Mouse (Mus musculus) left cerebral cortex, adult 6 months (tissue): ENCODE results near the gene Gm49366. TPM values are rescaled to one million over a fixed set of nuclear protein-coding genes. Genes with fewer than 3 reads are reported as not detected.

ENCODE experiments used
- long read RNA-seq, 2 experiments: library from polyadenylated mRNA; unstranded; transcript quantifications; one replicate each; pipeline ENCODE4 v2.0.0; 2019 to 2020
- polyA plus RNA-seq: library from polyadenylated mRNA; unstranded; fragments of <200 nt; fragmentation: Nextera tagmentation; gene quantifications from 2 replicates; pipeline ENCODE4 v1.2.3, GENCODE M21; 2021

Gm49366 gene
- polyA plus RNA-seq, result 0.85 TPM in 1 of 2 replicates, not detected in the other
- long read RNA-seq, experiment 1, partial matches to known transcripts, result 0 of 1 reads
- long read RNA-seq, experiment 1, other reads (novel, unspliced or antisense), result 1 of 1 reads
- long read RNA-seq, experiment 2, result 0 reads

DNA sequence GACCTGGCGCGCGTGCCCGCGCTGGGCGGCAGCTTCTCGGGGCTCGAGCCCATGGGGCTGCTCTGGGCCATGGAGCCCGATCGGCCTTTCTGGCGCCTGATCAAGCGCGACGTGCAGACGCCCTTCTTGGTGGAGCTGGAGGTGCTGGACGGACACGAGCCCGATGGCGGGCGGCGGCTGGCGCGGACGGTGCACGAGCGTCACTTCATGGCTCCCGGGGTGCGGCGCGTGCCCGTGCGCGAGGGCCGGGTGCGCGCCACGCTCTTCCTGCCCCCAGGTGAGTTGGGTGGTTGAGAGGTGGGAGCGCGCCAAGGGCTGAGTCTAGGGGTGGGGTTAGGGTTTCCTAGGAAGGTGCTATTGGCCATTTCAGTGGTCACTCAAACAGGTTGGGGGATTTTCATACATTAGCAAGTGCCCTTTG, at the start of gene Gm49366:
Gene Gm49366 (plus strand): TSS at position 245 of the 421 bp plus-strand sequence.

DNA sequence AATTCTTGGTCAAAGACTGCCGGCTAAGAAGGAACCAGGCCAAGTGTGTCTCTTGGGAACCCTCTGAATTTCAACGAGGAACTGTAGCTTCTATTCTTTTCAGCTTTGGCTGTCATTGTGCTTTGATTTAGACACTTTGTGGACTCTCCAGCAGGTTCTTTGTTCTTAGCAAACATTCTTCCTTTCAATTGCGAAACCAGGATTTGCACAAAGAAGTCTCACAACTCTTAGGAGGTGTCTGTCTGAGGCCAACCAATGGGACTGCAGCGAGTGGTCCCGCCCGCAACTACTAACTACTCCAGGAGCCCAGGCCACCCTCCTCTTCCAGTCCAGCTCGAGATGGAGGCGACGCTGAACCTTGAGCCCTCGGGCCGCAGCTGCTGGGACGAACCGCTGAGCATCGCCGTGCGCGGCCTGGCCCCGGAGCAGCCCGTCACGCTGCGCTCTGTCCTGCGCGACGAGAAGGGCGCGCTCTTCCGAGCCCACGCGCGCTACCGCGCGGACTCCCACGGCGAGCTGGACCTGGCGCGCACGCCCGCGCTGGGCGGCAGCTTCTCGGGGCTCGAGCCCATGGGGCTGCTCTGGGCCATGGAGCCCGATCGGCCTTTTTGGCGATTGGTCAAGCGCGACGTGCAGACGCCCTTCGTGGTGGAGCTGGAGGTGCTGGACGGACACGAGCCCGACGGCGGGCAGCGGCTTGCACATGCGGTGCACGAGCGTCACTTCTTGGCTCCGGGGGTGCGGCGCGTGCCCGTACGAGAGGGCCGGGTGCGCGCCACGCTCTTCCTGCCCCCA, 29.4 kb upstream of the Gm49366 start, which contains the start of gene Acot1:
Gene Acot1 (plus strand): TSS at position 320 of the 795 bp plus-strand sequence.

DNA sequence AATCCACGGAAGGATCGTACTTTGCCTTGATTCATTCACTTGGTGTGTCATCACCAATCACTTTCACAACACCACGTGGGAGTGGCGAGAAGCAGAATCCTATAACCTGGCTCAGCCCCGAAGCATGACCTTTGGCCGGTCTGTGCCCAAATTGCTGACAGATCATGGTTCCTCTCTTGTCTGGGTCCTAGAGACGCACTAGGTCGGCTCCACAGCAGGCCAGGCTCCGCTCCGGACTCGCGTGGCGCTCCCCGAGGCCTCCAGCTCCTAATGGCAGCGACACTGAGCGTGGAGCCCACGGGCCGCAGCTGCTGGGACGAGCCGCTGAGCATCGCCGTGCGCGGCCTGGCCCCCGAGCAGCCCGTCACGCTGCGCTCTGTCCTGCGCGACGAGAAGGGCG, 494 bp upstream of the Gm49366 start, which contains the start of gene Acot4:
Gene Acot4 (plus strand): TSS at position 139 of the 400 bp plus-strand sequence.

DNA sequence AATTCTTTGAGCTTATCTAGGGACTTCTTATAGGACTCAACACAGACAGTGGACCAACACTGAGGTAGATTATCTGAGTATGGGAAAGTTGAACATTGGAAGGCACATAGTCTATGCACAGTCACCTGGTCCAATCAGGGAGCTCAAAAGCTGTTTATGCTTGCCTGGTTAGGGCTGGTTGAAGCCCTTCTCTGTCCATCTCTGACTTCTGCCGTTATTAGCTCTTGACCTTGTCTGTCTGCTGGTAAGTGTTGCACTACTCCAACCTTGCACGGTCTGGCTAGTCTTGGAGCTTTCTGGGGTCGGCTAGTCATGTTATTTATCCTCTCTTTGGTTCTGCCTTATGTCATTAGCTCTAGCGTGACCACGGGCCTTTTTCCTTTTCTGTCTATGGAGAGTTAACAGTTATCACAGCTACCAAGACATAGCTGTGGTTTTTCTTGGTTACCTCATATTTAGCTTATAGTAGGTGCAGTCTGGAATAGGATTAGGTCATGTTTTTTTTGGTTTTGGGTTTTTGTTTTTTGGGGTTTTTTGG, 13.3 kb downstream of the Gm49366 start, which contains the start of gene Acot3:
Gene Acot3 (plus strand): TSS at position 208 of the 538 bp plus-strand sequence.

DNA sequence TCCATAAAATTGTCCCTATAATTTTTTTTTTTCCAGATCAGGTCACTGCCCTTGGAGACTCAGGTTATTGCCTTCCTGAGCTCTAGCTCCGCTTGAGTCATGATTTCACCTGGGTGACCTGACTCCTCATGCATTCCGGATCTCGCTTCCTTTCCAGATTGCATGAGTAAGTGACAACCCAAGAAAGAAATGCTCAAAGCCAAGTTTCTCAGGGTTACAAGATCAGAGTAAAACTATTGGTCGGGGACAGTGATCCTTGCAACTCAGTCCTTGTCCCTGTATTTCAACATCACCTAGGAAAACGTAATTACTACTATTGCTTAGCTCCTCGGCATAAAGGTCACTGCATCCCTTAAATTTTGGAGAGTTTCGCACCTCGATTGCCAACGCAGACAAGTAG, 30.3 kb downstream of the Gm49366 start, which contains the start of gene Acot5:
Gene Acot5 (plus strand): TSS at position 340 of the 400 bp plus-strand sequence.

DNA sequence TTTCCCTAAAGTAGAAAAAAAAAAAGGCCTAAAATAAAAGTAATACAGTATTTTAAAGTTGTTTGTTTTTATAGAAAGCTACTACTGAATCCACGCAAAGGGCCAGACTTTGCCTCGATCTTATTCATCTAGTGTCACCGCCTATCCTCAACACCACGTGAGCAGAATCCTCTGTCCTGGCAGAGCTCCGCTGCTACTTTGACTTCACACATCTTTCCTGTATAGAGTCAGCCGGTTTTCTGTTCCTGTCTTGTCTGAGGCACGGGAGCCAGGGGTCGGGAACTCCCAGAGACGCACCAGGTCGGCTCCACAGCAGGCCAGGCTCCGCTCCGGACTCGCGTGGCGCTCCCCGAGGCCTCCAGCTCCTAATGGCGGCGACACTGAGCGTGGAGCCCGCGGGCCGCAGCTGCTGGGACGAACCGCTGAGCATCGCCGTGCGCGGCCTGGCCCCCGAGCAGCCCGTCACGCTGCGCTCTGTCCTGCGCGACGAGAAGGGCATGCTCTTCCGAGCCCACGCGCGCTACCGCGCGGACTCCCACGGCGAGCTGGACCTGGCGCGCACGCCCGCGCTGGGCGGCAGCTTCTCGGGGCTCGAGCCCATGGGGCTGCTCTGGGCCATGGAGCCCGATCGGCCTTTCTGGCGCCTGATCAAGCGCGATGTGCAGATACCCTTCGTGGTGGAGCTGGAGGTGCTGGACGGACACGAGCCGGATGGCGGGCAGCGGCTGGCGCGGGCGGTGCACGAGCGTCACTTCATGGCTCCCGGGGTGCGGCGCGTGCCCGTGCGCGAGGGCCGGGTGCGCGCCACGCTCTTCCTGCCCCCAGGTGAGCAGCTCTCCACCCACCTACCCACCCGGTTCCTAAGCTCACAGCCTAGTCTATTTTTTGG, 62.1 kb downstream of the Gm49366 start, which contains the start of gene Acot6:
Gene Acot6 (plus strand): TSS at position 51 of the 889 bp plus-strand sequence.

Other genes with a start within 250 kb of the Gm49366 start
- 21.3 and 22.1 TPM in 2 replicates for gene Numb, start 117.0 kb upstream of the Gm49366 start, polyA plus RNA-seq
- 5.5 and 19.0 TPM in 2 replicates for gene Riox1, start 88.3 kb upstream of the Gm49366 start, polyA plus RNA-seq
- gene Heatr4, start 54.1 kb upstream of the Gm49366 start, polyA plus RNA-seq, result not detected in 2 replicates
- gene Acot2, start 51.1 kb upstream of the Gm49366 start, polyA plus RNA-seq, result 22.7 and 23.2 TPM in 2 replicates
- 20.4 and 24.8 TPM in 2 replicates for gene Acot1, start 29.4 kb upstream of the Gm49366 start, polyA plus RNA-seq
- gene Acot4, start 556 bp upstream of the Gm49366 start, polyA plus RNA-seq, result 1.0 and 1.7 TPM in 2 replicates
- 2.4 and 2.7 TPM in 2 replicates for gene Acot3, start 13.2 kb downstream of the Gm49366 start, polyA plus RNA-seq
- 7.0 and 8.0 TPM in 2 replicates for gene Acot5, start 30.4 kb downstream of the Gm49366 start, polyA plus RNA-seq
- 1.2 and 2.1 TPM in 2 replicates for gene Acot6, start 61.7 kb downstream of the Gm49366 start, polyA plus RNA-seq
- gene Dnal1, start 75.4 kb downstream of the Gm49366 start, polyA plus RNA-seq, result 19.6 and 25.3 TPM in 2 replicates
- 4.5 and 6.6 TPM in 2 replicates for gene Pnma1, start 109.6 kb downstream of the Gm49366 start, polyA plus RNA-seq
- 3.3 and 6.3 TPM in 2 replicates for gene Elmsan1, start 179.9 kb downstream of the Gm49366 start, polyA plus RNA-seq
- gene Ptgr2, start 246.3 kb downstream of the Gm49366 start, polyA plus RNA-seq, result 24.5 and 31.6 TPM in 2 replicates